Mouse (Mus musculus) embryo, embryonic 10.5 days (tissue): Measurements from ENCODE around the gene Me1.
"Not testable (repeated sequence)": the region's sequence is repeated elsewhere in the genome, so short reads cannot be mapped to it uniquely, and the experiment has no call there.

Experiments used
- DNase-seq: peaks from one replicate; pipeline ENCODE4 v3.0.0-alpha.2; 2015; ENCODE audit warnings: low spot score

Me1 gene

DNA sequence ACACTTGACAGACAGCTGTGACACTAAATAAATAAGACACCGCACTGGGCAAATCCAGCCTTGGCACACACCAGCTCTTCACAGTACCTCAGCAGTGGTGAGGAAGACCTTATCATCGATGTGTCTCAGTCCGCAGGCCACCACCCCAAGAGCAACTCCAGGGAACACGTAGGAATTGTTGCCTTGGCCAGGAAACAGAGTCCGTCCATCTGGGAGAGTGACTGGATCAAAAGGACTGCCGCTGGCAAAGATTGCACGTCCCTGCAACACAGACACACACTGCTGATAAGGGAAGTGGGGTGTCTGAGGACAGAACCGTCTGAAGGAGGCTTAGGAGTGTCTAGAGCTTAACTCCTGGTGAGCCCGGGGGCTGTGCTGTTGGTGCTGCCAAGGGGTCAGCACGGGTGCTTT, 101.4 kb downstream of the Me1 start:
- not testable (repeated sequence) for DNase-seq

DNA sequence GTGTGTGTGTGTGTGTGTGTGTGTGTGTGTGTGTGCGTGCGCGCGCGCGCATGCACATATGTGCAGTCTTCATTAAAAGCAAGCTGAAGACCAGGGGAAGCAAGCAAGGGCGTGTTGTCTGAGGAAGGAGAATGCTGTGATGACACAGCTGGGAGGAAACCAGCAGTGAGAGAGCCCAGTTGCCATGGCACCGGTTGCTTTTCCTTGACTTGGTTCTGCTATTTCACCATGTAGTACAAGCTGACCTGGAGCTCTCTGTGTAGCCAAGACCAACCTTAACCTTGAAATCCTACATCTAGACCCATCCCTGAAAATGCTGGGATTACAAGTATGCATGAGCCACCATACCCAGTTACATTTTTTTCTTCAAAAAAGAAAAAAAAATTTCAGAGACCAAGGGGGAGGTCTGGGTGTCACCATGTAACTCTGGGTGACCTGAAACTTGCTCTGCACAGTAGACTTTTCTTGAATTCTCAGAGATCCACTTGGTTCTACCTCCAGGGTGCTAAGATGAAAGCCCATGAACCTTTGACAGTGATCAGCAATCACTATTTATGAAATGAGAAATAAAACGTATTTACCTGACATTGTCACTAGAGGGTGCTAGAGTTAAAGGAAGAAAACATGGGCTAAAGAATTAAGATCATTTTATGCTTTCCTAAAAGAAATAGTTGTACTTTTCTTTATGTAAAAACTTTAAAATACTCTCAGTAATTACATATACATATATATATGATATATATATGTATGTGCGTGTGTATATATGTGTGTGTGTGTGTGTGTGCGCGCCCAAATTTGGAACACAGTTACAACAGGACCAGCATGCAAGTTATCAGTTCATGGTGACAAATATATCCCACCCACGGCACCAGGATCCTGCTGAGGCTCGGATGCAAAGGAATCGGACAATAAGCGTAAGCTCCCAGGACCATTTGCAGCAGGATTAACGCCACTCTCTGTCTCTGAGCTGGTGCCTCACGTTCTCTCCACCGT, 102.8 kb downstream of the Me1 start:
- peak; percentile 70 for DNase-seq

DNA sequence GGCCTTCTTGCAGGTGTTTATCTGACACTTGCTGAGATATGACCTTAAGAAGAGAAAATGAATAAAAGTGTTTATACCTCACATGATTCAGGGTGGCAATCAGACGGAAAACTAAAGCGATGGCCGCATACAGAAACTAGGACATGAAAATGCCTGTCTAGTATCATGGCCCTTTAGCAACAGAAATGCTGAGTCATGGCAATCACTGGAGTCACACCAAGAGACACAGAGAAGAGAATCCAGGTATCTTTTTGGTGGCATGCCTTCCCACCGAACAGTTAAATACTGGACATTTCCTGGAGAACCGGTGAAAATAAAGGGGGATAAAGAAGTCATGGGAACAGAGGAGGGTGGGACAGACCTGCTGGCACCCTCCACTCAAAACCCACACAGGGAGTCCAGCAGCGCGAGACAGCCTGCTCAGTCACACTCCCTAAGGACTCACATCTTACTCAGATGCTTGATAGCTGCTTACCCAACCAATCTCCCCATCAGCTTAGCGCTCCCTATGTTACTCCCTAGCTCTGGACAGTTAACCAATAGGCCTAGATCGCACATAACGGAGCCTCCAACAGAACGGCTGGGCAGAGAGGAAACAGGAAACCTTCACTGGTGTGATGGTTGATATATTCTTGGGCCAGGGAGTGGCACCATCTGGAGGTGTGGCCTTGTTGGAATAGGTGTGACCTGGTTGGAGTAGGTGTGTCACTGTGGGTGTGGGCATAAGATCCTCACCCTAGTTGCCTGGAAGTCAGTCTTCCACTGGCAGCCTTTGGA, 108.5 kb downstream of the Me1 start:
- DNase-seq, result no peak

DNA sequence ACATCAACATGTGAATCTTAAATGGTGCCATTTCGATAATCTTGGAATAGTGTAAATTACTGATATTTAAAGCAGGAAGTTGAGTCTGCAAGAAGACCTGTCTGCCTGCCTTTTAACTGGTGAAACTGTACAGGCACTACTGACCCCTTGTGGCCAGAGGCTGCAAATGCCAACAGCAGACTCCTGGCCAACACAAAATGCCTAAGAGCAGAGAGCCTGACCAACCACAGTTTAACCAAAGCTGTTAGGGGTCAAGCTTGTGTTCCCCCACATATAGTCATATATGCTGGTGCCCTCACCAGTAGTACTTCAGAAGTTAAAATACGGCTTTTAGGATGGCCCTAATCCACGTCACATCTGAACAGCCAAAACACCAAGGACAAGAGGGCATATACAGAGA, 112.0 kb downstream of the Me1 start:
- peak; percentile 84 for DNase-seq

DNA sequence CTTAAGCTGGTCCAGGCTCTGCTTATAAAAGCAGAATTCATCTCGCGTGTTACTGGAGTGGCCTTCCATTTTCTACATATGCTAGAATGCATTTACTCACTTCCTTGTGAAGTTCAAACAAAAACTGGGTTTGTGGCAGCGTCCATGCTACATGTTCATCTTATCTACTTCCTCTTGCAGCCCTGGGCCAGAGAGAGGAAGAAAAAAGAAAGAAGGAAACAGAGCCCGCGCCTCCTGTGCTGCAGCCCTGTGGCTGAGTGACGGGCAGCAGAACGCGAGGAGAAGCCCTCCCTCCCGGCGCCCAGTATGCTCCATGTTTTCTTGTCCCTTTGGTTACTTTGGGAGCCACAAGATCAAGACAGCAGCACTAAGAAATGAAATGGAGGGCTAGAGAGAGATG, 116.1 kb downstream of the Me1 start:
- DNase-seq, result no peak

DNA sequence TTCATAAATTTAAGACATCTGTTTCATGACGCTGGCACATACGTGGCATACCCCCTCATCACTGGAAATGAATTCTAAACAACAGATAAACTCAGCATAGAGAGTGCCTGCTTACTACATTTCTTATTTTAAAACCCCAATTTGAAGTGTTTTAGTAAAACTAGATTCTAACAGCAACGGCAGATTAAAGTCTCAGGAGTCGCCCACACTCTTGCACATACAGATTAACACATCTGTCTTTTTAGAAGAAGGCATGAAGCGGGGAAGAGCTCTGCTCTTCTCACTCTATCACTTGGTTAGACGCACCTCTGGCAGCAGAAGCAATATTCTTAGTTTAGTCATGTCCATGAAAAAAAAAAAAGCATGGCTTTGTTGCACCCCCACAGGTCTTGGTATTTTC, 120.6 kb downstream of the Me1 start:
- no peak for DNase-seq

DNA sequence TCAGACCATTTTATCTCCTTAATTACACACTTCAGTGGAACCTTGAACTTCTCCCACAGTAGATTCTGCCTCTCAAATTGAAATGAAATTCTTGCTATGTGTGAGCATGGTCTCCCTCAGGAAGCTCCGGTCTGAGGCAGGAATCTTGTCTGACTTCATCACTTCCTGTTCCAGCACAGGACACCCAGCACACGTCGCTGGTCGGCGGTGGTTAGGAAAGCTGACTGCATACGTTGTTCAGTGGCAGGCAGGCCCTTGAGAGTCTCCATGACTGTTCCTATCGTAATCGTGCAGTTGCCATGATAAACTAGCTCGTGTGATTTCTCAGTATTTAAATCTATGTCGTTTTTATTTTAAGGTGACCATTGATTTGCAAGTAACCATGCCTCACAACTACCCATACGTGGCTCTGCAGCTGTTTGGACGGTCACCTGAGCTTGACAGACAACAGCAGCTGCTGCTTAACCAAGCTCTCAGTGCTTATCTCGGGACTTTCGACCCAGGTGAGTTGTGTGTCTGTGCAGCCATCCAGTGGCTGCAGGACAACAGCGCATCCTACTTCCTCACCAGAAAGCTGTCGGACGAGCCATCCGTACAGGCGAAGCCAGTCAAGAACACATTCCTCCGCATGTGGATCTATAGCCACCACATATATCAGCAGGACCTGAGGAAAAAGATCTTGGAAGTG, 122.0 kb downstream of the Me1 start:
- DNase-seq, result no peak

DNA sequence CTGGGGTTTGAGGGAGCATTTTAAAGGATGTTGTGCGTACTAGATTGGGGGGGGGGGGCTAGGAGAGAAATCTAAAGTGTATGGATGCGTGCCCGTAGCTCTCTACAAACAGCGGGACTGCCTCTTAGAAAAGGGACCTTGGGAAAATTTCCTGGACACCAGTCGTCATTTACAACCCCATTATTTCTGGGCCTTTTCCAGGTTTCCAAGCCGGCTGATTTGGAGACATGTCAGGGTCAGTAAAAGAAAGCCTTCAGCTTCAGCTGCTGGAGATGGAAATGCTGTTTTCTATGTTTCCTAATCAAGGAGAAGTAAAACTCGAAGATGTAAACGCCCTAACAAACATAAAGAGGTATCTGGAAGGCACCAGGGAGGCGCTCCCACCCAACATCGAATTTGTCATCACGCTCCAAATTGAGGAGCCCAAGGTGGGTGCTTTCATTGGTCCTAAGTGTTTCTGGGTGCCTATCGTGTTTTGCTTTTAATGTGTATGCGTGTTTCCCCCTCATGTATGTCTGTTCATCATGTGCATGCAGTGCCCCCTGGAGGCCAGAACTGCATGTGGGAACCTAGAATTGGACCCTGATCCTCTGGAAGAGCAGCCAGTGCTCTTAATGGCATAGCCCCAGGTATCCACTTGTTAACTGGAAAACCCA, 123.0 kb downstream of the Me1 start:
- DNase-seq, result peak; percentile 90

DNA sequence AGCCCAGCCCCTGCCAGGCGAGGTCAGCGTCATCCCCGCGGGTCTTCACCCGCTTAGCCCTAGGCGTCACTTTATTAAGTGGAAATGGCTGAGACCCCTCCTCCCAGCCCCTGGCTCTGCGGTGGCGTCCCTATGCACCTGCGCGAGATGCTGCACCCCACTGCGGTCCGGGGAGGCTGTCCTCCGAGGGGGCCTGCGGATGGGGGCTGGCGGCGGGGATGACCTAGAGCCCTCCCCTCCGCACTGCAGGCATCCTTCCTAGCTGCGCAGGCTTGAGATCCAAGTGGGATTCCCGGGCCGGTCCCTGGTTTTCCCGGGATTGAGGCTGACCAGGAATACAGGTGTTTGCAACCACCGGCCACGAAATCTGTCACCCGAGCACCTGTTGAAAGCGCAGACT, 123.6 kb downstream of the Me1 start:
- peak; percentile 15 for DNase-seq

DNA sequence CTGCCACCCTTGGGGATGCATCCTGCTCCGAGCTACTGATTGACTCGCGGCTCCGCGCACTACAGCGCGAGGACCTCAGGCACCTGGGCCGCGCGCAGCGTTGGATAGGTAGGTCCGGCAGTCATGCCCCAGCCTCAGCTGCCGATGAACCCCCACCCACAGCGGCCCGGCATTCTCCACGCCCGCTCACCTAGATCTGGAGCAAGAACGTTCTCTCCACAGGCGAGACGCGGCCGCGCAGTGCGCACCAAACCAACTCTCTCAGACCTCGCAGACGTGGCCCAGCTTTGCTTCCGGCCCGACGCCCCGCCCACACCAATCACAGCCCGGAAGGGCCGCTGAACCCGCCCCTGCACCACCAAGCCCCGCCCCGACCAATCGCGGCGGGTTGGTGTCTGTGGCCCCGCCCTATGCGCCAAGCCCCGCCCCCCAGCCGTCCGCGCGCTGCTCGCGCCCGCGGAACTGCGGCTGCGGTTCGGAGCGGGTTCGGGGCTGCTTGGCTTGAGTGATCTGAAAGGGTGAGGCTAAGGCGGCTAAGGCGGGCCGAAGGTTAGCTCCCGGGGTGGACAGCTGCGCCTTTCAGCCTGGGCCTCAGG, 124.1 kb downstream of the Me1 start, which contains the start of the genes Pgm3 and Rwdd2a:
Gene Pgm3 (minus strand): TSS at position 303 of the 596 bp plus-strand sequence.
Gene Rwdd2a (plus strand): TSS at position 452 of the 596 bp plus-strand sequence.
- DNase-seq, result peak; percentile 94

DNA sequence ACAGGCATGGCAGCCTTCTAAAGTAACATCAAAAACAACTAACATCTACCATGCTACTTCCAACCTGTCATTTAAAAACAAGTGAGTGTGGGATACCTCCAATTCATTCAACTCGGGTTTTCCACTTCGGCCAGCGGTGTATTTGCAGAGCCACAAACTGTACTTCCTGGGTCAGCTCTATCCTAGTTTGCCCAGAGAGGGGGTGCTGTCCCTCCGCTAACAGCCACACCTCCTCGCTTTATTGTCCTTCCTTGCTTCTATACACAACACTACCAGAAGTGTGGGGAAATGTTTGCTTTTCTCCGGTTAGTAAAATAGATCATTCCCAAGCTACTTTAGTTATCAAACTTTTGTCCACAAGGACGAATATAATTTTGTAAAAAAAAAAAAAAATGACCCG, 124.8 kb downstream of the Me1 start:
- DNase-seq, result no peak

DNA sequence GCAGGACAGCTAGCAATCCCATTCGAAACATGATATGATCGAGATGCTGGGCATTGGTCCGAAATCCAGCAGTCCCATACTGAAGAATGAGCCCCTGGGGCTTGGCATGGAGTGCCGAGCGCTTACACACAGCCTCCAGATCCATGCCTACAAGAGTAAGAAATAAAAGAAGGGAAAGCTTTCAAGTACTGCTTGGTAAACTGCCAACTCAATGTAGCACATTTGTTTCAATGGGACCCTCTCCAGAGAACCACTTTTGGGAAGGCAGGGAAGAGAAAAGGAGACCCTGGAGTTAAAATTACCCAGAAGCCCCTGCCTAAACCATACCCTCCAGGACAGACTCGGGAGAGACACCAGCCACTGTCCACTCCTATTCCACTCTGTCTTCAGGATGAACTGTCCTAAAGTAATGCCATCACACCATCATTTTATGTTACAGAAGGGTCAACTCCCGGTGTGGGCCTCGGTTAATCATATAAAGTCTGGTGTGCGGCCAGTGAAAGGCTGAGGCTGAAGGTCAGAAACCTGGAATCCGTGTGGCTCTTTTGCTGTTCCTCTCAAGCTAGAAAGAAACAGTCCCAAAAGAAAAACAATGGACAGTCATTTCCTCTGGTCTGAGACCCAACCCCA, 125.4 kb downstream of the Me1 start:
- no peak for DNase-seq

DNA sequence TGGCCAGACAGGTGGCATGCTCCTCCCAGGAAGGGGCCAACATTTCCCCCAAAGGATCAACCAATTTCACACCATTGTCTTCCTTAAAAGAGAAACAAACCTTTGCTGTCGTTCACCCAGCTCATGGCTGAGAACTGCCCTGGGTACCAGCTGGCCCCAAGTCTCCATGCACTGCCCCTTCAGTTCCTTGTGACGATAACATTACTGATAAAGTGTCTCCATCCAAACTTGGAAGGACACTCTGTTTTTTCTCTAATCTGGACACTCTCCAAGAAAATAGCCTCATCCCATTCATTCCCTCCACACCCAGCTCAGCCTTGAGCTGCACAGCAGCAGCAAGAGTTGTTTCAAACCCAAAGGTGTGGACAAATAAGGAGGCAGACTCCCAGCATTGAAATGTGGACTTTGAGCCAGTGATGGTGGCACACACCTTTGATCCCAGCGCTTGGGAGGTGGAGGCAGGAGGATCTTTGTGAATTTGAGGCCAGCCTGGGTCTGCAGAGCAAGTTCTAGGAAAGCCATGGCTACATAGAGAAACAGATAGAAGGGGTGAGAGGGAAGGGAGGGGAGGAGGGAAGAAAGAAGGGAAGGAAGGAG, 126.3 kb downstream of the Me1 start:
- no peak for DNase-seq

DNA sequence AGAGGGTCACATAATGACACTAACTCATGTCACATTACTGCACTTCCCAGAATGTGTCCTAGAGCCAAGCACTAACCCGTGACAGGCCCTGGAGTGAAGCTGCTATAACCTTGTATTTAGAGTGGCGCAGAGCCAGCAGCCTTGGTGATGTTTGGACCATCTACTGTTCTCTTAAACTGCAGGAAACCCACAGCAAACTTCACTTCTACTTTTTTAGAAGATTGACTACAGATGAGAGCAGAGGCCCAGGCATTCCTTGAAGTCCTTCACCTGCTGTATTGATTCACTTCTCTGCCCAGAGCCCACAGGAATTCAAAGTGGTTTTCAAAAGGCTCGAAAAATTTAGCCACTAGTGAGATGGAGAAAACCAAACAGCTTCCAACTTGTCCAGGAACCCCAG, 135.2 kb downstream of the Me1 start:
- DNase-seq, result no peak

DNA sequence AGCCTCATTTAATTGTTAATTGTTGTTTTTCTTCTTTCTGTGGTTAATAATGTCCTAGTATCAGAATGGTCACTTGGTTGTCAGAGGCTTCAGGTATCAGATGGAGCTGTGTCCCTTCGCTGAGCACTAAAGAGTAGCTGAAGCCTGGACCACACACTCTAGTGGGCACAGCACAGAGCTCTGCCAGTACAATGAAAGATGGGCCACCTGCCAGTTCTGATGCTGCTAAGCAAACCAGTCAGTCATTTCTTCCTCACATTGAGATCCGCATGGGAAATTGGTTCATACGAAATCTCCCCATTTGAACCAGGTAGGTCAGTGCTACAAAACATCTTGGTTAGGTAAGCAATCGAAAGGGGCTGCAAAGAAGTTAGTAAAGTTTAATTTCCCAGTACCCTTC, 141.1 kb downstream of the Me1 start:
- DNase-seq, result no peak

DNA sequence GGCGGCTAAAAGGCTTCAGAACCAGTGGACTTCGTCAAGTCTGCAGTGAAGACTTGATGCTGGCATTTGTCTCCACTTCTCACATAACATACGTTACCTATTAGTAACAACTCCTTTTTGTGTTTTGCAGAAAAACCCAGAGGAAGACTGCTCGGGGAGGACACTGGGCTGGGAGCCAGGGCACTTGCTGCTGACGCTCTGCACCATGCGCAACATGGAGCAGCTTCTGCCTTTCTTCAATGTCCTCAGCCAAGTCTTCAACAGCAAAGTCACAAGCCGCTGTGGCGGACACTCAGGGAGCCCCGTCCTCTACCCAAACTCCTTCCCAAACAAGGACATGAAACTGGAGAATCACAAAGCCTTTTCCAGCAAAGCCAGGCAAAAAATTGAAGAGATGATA, 141.9 kb downstream of the Me1 start:
- DNase-seq, result no peak

DNA sequence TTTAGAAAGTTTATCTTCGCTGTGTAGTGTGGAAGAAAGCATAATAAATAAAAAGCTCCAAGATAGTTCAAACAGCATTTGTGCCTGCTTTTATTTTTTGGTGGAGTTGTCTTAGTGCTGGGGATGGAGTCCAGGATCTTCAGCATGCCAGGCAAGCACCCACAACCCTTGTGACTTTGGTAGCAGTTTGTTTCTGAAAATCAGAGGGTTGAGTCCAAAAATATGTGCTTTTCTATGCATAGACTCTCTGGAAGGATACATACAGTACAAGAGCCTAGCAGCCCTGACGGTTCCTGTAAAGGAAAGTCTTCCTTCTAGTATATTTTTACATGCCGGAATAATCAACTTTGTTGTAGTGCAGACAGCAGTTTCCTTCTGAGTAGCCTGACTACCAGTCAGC, 145.0 kb downstream of the Me1 start:
- no peak for DNase-seq

DNA sequence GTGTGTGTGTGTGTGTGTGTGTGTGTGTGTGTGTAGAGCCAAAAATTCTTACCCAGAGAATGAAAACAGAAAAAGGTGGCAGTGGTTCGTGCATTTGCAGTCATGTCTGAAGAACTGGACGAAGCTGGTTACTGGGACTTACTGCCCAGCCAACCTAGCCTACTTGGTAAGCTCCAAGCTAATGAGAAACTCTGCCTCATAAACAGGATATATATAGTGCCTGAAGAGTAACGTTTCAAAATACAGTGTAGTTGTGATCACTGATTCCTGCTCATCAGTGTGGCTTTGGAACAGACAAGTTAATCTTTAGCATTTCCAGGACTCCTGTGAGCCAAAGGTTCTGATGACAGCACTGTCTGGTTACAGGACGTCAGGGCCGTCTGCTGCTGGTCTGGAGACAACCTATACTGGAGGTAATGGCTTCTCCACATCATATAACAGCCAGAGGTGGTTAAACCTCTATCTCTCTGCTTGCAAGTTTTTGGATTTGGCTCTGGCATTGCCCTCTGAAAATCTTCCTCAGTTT, 146.1 kb downstream of the Me1 start:
- no peak for DNase-seq

DNA sequence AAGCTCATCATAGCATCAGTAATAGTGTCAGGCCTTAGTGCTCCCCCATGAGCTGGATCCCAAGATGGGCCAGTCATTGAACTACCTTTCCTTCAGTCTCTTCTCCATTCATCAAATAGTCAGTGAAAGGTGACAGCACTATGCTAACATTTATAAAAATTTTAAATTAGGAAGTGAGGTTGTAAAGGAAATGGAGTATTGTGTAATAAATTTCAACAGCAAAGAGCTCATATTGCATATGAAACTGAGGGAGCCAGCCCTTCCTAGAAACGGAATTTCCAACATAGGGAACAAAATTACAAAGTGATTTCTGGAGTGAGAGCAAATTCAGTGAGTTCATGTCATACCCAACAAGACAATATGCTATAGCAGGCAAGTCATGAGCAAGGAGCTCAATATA, 151.2 kb downstream of the Me1 start:
- DNase-seq, result no peak

DNA sequence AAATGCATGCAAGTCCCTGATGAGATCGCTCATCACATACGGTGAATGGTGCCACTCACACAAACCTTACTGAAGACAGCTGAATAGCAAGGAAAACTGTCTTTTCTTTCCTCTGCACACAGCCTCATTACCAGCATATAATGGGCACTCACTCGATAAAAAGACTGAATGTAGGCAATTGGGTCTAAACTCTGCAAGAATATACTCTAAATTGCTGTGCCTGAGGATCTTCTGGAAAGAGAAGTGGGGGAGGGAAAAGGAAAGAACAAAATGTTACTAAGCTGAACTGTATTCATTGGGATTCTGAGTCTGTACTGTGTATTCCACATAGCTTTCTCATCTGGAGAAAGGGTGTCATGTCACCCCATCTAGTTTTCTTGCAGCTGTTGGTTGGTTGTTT, 152.3 kb downstream of the Me1 start:
- no peak for DNase-seq
